Mouse (Mus musculus): ENCODE data around the gene Lipt1.

Lipt1 gene

GRCm38 (mm10) chr1:37900288-37900687, 28.8 kb downstream of the Lipt1 start:
- DNase-seq: no peak

DNA sequence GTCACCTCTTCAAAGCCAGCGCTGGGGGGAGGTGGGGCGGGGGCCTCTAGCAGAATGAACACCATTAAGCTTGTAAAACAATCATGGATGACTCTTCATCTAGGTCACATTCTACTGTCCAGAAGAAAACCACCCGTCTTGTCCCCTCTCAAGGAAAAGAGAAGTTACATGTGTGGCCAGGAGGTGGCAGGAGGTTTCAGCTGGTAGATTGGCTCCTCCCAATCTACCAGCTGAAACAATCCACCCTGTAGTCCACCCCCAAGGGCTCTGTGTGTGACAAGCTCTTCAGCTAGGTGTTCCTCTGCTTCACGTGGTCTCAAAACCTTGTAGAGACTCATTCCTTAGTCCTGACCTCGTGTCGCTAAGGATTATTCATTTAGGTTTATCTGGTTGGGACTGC, 31.6 kb downstream of the Lipt1 start:
- no peak for DNase-seq

GRCm38 (mm10) chr1:37912751-37913150, 41.2 kb downstream of the Lipt1 start:
- DNase-seq: no peak

DNA sequence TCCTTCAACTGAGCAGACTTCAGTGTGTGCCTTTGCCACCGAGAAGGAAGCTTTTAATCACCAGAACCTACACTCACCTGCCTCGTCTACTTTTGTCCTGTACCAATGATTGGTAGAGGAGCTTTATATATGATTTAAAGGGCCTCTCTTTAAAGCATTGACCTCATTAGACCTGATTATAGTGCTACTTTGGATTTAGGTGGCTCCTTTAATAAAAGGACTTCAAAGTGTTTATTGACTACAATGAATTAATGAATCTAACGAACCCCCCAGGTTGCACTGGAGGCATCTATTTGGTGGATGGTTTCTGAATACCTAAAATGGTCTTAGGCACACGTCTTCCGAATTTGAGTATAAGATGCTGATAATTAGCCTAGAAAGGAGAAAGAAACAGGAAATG, 44.9 kb downstream of the Lipt1 start, which contains the start of gene Lyg2:
TSS of gene Lyg2 (minus strand) at position 101 of the 400 bp plus-strand sequence.
- DNase-seq: no peak

DNA sequence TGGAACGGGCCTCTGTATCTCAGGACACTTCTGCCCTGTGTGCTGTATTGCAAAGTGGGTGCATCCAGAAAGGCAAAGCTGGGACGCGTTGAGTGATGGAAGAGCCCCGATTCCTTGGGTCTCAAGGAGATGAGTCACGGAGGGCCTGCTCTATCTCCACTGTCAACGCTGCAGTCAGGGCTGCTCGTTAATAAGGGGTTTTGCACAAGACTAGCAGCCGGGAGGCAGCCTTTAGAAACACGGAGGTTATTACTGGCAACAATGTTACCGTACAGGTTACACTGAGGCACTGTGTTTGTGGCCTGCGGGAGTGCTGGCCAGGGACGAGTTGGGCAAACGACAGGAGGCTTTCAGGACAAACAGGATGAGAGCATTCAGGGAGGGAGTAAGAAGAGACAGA, 46.1 kb downstream of the Lipt1 start:
- DNase-seq: no peak

- DNase-seq: no peak
These were observed 46.6 kb downstream of the Lipt1 start for GRCm38 (mm10) chr1:37918096-37918495.

DNA sequence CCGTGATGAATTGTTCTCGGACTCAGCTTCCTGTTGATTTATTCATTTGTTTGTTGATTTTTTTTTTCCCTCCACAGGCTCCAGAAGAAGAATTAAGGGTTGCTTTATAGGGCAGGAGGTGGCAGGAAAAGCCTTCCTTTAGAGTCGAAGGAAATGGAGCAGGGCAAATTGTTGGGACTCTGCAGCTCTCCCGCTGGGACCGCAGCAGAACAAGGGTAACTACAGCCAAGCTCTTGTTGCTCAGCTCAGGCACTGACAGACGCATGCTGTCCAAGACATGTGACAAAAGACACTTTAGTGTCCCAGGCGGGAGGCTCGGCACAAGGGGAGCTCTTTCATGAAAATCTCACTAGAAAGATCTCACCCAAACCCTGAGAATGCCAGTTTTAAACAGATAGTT, 51.0 kb downstream of the Lipt1 start:
- peak; percentile 32 to 42 for DNase-seq
